Mouse (Mus musculus): ENCODE data around the gene Mgmt.

- TF ChIP-seq POLR2A (IDR thresholded peaks at IDR 0.05; ENCODE audit: low read depth, low read length) = no peak
- no peak for TF ChIP-seq CTCF (IDR thresholded peaks at IDR 0.05; ENCODE audit: extremely low read depth, insufficient read length, insufficient replicate concordance, low read depth, low read length)
Measured at GRCm38 (mm10) chr7:137130211-137130610, 235.8 kb downstream of the Mgmt start.
